ENCODE assay signal across 22 mouse cellular contexts in the genomic region with DNA sequence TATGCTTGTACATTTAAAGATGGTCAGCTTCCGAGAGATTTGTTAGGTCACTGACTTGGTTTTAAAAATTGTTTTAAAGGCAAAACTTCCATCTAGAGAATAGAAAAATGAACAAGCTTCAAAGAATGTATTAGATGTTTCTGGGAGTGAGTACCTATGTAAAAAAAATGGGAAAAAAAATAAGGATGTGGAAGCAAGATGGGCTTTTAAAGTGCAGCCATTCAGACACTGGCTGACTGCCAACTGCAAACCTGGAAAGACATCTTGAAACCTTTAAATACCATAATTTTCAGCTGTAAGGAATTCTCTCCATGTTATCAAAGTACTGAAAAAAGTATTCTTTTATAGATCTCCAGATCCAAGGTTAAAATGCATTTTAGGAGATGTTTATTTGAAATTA.
"Had no signal": no experiment of that assay in that cellular context is flagged by ENCODE, and none has a peak within 500 bp of the region (broad histone marks: within the 10 kb centered on the region; RNA-seq: fewer than 3 reads in every experiment).

No protein-coding gene starts in this region.

- H3K4me2 ChIP-seq: limb, embryonic 12.5 days; liver, embryonic 13.5 days; lung, embryonic 15.5 days; midbrain, embryonic 13.5 days; neural tube, embryonic 13.5 days had no signal

- H3K4me1 ChIP-seq: liver, embryonic 13.5 days; lung, embryonic 15.5 days; megakaryocyte, embryonic 14.5 days; midbrain, embryonic 10.5 days had no signal

- H3K27ac ChIP-seq: kidney, postnatal 0 days; left cerebral cortex, adult 2 months; limb, embryonic 12.5 days; liver, embryonic 13.5 days; lung, embryonic 15.5 days; midbrain, embryonic 10.5 days; midbrain, embryonic 13.5 days; neural tube, embryonic 13.5 days had no signal

- H3K27me3 ChIP-seq: limb, embryonic 12.5 days; liver, embryonic 13.5 days; lung, embryonic 15.5 days; megakaryocyte, embryonic 14.5 days; midbrain, embryonic 13.5 days; neural tube, embryonic 13.5 days had no signal

- DNase-seq: kidney, adult 2 months; kidney, postnatal 25 days; layer of hippocampus, postnatal 36 days; liver, embryonic 13.5 days; lung, postnatal 10 days; lung, postnatal 36 days; retina, postnatal 1 day; right cerebral cortex, postnatal 25 days; spleen, adult 18-20 months; thymus, adult 2 months; thymus, postnatal 14 days; thymus, postnatal 4 days had no signal

- ATAC-seq: midbrain, embryonic 13.5 days; midbrain, embryonic 16.5 days had no signal

- H3K9ac ChIP-seq: limb, embryonic 12.5 days; liver, embryonic 13.5 days; lung, embryonic 15.5 days; midbrain, embryonic 13.5 days; neural tube, embryonic 13.5 days had no signal

- H3K9me3 ChIP-seq: limb, embryonic 12.5 days; liver, embryonic 13.5 days; lung, embryonic 15.5 days; midbrain, embryonic 10.5 days; midbrain, embryonic 13.5 days; neural tube, embryonic 13.5 days had no signal

- H3K36me3 ChIP-seq: limb, embryonic 12.5 days; liver, embryonic 13.5 days; lung, embryonic 15.5 days; midbrain, embryonic 10.5 days; midbrain, embryonic 13.5 days; neural tube, embryonic 13.5 days had no signal

- H3K4me3 ChIP-seq: left cerebral cortex, adult 2 months; limb, embryonic 12.5 days; liver, embryonic 13.5 days; lung, embryonic 15.5 days; megakaryocyte, embryonic 14.5 days; midbrain, embryonic 10.5 days; midbrain, embryonic 13.5 days; myocyte; neural tube, embryonic 13.5 days had no signal
